Mouse (Mus musculus) hematopoietic stem cell, adult 5-6 weeks (primary cell): ENCODE results near the gene Fasn. TPM values are rescaled to one million over a fixed set of nuclear protein-coding genes. Genes with fewer than 3 reads are reported as not detected.
"Not testable (repeated sequence)": the region's sequence is repeated elsewhere in the genome, so short reads cannot be mapped to it uniquely, and the experiment has no call there.

Experiments
- ATAC-seq, 2 experiments: fragments of 125-278 bp in 1 of 2; replicated peaks in 1 of 2; 2 replicates each; pipeline ENCODE4 v1.8.0; 2016 to 2017; ENCODE audit warnings: inconsistent platforms in 2 of 2, mild to moderate bottlenecking in 2 of 2, moderate number of reproducible peaks in 2 of 2, low read depth in 1 of 2, moderate TSS enrichment in 1 of 2; ENCODE audit not compliant: low FRiP score in 2 of 2, poor library complexity in 2 of 2, severe bottlenecking in 2 of 2, insufficient read depth in 1 of 2, low TSS enrichment in 1 of 2
- total RNA-seq: library from RNA; stranded (forward); fragments of 172-1452, 232-1000 nt; gene quantifications from 2 replicates; pipeline ENCODE4 v1.2.3, GENCODE M21; 2017

Fasn gene
- total RNA-seq, 1 experiment from 2014 or later, result 26.1 TPM

DNA sequence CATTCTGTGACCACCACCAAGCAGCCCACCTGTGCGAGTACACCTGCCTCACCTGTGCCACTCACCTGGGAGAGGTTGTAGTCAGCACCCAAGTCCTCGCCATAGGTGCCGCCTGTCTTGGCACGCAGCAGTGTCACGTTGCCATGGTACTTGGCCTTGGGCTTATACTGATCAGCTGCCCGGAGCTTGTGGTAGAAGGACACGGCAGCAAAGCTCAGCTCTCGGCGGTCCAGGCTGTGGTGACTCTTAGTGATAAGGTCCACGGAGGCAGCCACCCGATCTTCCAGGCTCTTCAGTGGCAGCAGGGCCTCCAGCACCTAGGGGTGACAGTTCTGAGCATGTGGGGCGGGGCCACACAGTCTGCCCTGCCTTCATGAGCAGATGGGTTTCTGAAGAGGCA lies 16.3 kb downstream of the Fasn start:
- no peak for ATAC-seq

DNA sequence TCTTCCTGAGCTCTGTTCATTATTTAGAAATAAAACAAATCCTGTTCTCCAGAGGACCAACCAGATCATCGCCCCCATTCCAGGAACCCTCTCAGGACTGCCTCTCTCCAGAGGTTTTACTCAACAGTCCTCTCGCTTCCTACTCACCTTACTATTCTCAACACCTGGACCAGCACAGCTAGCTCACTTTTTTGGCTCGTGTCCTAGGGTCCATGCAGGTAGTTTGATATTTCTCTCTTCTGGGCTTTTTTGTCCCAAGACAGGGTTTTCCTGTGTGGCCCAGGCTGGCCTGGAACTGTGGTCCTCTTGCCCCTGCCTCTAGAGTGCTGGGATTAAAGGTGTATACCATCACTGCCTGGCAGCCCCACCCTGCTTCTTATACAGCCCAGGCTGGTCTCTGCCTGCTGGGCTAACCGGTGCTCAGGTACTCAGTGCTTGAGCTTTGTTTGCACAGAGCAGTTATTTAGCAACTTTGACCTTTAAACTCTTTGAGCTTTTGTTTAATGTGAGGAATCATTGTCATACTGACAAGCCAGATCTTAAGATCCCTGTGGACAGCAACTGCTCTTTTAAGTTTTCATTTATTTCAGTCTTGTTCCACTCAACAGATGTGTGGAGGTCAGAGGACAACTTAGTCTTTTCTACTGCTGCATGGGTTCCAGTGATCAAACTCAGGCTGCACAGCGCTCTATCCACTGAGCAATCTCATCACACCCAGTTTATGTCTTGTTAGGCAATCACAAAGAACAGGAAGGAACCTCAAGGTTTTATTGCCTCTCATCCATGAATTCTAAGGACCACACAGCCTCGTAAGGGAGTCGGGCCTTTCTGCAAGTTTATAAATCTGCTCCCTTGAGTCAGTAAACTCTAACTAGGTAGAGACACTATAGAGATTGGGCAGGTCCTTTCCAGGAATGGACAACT lies 18.7 kb downstream of the Fasn start:
- ATAC-seq, result no peak

GRCm38 (mm10) chr11:120804769-120805168 lies 19.6 kb downstream of the Fasn start:
- ATAC-seq, result no peak

GRCm38 (mm10) chr11:120804274-120804673 lies 20.1 kb downstream of the Fasn start:
- ATAC-seq, result no peak

GRCm38 (mm10) chr11:120800061-120800904 lies 24.1 kb downstream of the Fasn start:
- peak; percentile 77 to 81 for ATAC-seq

DNA sequence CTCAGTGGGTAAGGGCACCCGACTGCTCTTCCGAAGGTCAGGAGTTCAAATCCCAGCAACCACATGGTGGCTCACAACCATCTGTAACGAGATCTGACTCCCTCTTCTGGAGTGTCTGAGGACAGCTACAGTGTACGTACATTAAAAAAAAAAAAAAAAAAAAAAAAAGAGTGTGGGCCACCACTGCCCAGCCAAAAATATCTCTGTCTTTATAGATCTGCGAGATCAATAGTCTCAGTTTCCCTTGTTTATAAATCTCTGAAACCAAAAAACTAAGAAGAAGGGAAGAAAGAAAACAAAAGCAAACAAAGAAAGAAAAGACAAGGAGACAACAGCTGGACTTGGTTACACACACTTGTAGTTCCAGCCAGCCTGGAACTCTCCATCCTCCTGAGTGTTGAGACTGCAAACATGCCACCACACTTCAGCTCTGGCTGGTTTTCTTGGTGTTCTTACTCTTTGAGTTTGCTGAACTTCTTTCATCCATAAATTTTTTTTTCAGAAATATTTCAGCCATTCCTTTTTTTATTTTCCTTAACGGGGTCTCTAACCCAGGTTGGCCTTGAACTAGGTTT lies 24.9 kb downstream of the Fasn start:
- ATAC-seq, result no peak

DNA sequence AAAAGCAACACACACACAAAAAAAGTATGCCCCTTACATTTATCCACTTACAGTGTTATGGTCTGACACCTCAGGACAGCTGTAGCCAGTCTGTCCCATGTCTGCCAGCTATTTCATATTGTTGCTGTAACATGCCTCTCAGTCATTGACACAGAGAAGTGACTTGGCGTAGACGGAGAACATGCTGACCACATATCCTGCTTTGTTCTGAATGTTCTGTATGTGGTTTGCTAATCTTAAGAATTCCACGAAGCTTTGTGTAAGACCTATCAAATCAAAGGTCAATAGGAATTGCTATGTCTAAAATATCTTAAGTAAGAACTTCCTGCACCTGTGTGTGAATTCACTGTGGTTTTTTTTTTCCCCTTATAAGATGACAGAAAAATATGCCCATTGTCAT lies 26.1 kb downstream of the Fasn start:
- ATAC-seq, result no peak

DNA sequence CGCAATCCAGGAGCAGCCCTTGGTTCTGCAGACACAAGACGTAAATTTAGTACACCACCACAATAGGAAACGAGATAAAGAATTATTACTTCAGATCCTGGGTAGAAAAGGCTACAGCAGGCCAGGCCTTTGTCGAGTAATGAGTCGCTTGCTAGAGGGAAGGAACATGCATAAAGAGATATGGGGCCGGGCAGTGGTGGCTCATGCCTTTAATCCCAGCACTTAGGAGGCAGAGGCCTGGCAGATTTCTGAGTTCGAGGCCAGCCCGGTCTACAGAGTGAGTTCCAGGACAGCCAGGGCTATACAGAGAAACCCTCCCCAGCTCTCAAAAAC lies 27.8 kb downstream of the Fasn start:
- ATAC-seq, result no peak; a peak in 2 of 4 replicates

- peak; percentile 83 to 85 for ATAC-seq
These were observed 28.4 kb downstream of the Fasn start, which contains the start of gene Dus1l for GRCm38 (mm10) chr11:120795756-120796613. Gene Dus1l, minus strand, starts transcription at chr11:120796403.

DNA sequence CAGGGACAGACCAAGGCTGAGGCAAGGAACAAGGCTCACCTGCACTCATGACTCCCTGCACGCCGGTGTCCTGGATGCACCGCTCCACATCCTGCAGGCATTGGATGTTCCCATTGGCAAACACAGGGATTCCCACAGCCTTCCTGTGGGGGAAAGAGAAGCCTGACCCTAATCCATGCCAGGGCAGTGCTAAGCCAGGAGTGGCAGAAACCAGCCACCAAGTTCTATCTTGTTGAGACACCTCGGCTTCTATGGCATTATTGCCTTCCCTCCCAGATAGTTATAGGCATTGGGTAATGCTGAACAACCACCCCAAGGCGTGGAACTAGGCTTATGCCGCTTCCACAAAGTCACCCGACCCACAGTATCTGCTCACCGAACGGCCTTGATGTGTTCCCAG lies 31.7 kb downstream of the Fasn start:
- no peak for ATAC-seq

DNA sequence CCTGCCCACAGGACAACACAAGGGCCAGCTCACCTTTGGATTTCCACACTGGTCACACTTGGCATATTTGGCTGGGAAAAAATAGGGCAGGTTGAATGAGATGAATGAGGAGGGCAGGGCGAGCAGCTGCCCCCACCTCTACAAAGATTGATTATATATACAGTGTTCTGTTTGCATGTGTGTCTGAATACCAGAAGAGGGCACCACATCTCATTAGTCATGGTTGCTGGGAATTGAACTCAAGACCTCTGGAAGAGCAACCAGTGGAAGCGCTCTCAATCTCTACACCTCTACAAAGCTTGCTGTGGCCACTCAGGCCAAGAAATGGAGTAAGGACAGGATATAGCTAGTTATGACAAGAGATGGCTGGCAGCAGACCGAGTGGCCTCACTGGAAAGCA lies 34.5 kb downstream of the Fasn start:
- ATAC-seq, result no peak

GRCm38 (mm10) chr11:120789355-120789754 lies 35.0 kb downstream of the Fasn start:
- no peak for ATAC-seq

GRCm38 (mm10) chr11:120788460-120788859 lies 35.9 kb downstream of the Fasn start:
- ATAC-seq, result not testable (repeated sequence)

DNA sequence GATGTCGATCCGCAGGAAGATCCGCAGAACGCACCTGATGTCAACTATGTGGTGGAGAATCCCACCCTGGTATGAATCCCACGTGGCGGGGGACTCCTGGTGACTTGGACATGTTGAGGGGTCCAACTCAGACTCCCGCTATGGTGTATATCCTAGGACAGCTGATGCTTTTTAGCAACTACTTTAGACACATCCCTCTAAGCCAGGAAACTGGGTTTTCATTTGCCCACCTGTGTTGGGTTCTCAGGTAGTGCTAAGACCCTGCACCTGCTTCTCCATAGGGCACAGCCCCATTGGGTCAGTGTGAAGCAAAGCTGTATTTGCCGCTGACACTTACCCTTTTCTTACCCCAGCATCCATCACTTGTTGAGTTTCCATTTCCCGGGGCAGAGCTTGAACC lies 39.2 kb downstream of the Fasn start:
- no peak for ATAC-seq

GRCm38 (mm10) chr11:120784064-120784791 lies 40.1 kb downstream of the Fasn start, which contains the start of the genes Rfng and Gps1:
Gene Rfng, minus strand, starts transcription at chr11:120784207.
Gene Gps1, plus strand, starts transcription at chr11:120784272.
- ATAC-seq, result peak; percentile 69 to 71

DNA sequence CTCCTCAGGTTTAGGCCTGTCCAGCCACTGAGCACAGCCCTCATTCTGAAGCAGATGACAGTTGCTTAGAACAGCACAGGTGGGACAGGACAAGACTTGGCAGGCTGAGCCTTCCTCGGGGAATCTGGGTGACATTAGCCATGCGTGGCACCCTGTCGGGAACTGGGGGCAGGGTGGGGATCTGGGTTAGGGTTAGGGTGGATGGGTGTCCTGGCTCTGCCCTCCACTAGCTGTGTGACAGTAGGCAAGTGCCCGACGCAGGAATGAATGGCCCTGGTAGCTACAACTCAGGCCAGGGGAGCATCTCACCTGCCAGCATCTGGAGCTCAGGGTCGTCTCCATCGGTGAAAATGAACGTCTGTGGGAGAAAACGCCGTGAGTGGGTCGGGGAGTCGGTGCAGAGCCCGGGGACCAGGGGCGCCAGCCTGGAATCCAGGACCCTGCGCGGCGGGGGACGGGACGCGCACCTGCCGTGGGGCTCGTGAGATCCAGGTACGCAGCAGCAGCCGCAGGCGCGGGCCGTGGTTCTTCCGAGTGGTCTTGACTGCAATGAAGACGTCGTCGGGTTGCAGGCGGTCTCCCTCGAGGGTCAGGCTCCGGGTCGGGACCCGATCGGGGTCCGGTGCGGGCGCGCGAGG lies 40.8 kb downstream of the Fasn start:
- ATAC-seq, result no peak
